Mouse (Mus musculus) forebrain, postnatal 0 days (tissue): ENCODE data around the gene Grin2d. TPM values are rescaled to one million over a fixed set of nuclear protein-coding genes. Genes with fewer than 3 reads are reported as not detected.
"Not testable (repeated sequence)": the region's sequence is repeated elsewhere in the genome, so short reads cannot be mapped to it uniquely, and the experiment has no call there.

ENCODE experiments used
- ATAC-seq: fragments of 200-750 bp; cut with Nextera tagmentation; 2 replicates; pipeline ENCODE4 v1.8.0; 2017; ENCODE audit warnings: mild to moderate bottlenecking, moderate library complexity
- DNase-seq: peaks from one replicate; pipeline ENCODE4 v3.0.0-alpha.2; 2015
- H3K27ac ChIP-seq: fragments of 300-500 bp; sonication (generic); 2 replicates; pipeline ENCODE4 v1.5.1; 2014; ENCODE audit warnings: low read depth, mild to moderate bottlenecking, antibody characterized with exemption, low read length, moderate library complexity, mixed read lengths
- H3K27me3 ChIP-seq: fragments of 300-500 bp; sonication (generic); 2 replicates; pipeline ENCODE4 v1.6.1; 2014; ENCODE audit warnings: mild to moderate bottlenecking, low read length, mixed read lengths; ENCODE audit not compliant: insufficient read depth
- H3K36me3 ChIP-seq: fragments of 300-500 bp; sonication (generic); 2 replicates; pipeline ENCODE4 v1.6.1; 2014; ENCODE audit warnings: mild to moderate bottlenecking, moderate library complexity; ENCODE audit not compliant: insufficient read depth
- H3K4me1 ChIP-seq: fragments of 300-500 bp; sonication (generic); 2 replicates; pipeline ENCODE4 v1.6.1; 2014; ENCODE audit warnings: antibody characterized with exemption; ENCODE audit not compliant: insufficient read depth
- H3K4me2 ChIP-seq: fragments of 300-500 bp; sonication (generic); 2 replicates; pipeline ENCODE4 v1.6.1; 2014; ENCODE audit warnings: low read depth, mild to moderate bottlenecking, moderate library complexity
- H3K4me3 ChIP-seq: fragments of 300-500 bp; sonication (generic); 2 replicates; pipeline ENCODE4 v1.5.1; 2014; ENCODE audit warnings: low read depth, low read length, mixed read lengths
- H3K9ac ChIP-seq: fragments of 300-500 bp; sonication (generic); 2 replicates; pipeline ENCODE4 v1.6.1; 2014; ENCODE audit warnings: mild to moderate bottlenecking
- H3K9me3 ChIP-seq: fragments of 300-500 bp; sonication (generic); 2 replicates; pipeline ENCODE4 v1.6.1; 2016; ENCODE audit warnings: low read length
- CTCF ChIP-seq: sonication (generic); IDR thresholded peaks from 2 replicates; pipeline ENCODE4 v1.5.1; 2016; ENCODE audit warnings: antibody characterized with exemption, control low read depth, low read depth
- WGBS: fragments of 180-500 bp; shearing (Covaris S2); extraction: QIAGEN DNeasy Blood & Tissue Kit; methylation state at CpG from one replicate; pipeline ENCODE4 v1.1.7; 2014; 5-methylcytosine and 5-hydroxymethylcytosine counted together
- polyA plus RNA-seq: library from polyadenylated mRNA; unstranded; fragments of >200 nt; fragmentation: Nextera tagmentation; extraction: Ambion mirVana; gene quantifications from 2 replicates; pipeline ENCODE4 v1.2.1, GENCODE M21; 2015
- total RNA-seq: library from RNA; depleted of rRNA; stranded (reverse); fragments of >200 nt; gene quantifications from 2 replicates; pipeline ENCODE4 v1.2.3, GENCODE M21; 2014

The Grin2d gene
- total and polyA plus RNA-seq, 2 experiments from 2014 or later, result 3.4 to 12.9 TPM

DNA sequence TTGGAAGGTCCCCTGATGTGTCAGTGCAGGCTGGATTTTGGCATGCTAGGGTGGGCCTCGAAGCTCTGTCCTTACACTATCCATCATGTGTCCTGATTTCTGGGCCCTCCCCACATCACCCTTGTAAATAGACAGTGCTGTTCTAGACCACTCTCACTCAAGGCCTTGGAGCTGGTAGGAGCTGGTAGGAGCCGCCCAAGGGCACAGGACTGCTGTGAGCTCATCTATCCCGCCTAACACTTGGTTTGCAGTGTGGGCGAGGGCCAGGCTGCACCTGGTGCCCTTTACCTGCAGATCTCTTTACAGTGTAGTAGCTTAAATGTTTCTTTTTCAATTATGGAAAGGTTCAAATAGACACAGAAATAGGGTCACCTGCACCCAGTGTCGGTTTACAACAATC is 36.8 kb upstream of the Grin2d start:
- Histone ChIP-seq H3K4me2 (no peak overlapping the region), H3K36me3 (peaks cover 10% of the 10 kb centered on the region; the same call in 1 of the 2 replicates), H3K4me1 (peaks cover 14% of the 10 kb centered on the region), H3K4me3 (no peak overlapping the region), H3K9ac (no peak overlapping the region), H3K27ac (no peak overlapping the region), H3K9me3 (no peaks in the 10 kb centered on the region), H3K27me3 (no peaks in the 10 kb centered on the region)
- WGBS, result 94% methylated on average over 5 of the region's 5 CpGs
- no peak for ATAC-seq
- DNase-seq, result no peak
- TF ChIP-seq CTCF, result no peak

DNA sequence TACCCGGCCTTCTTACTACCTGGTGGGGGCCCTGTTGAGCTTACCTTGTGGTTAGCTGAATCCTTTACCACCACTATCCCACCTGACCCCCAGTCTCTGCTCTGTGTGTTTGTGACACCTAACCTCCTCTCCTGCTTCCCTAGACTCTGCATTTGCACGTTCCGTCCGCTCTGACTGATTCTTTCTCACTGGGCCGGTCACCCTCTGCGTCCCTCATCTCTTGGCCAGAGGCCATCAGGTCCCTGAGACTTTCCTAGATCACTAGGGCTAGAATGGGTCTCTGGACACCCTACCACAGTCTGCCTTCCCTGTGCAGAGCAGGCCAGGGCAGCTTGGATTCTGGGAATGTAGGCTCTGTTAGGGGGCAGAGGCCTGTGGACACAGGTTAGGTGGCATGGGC is 35.9 kb upstream of the Grin2d start:
- no peak for TF ChIP-seq CTCF
- Histone ChIP-seq H3K27me3 (no peaks in the 10 kb centered on the region), H3K36me3 (peaks cover 19% of the 10 kb centered on the region; the same call in 1 of the 2 replicates), H3K4me2 (no peak overlapping the region), H3K4me3 (no peak overlapping the region), H3K27ac (no peak overlapping the region), H3K9ac (no peak overlapping the region), H3K9me3 (no peaks in the 10 kb centered on the region), H3K4me1 (peaks cover 14% of the 10 kb centered on the region)
- DNase-seq, result no peak
- ATAC-seq, result no peak
- WGBS, result 90% methylated on average over 6 of the region's 6 CpGs

DNA sequence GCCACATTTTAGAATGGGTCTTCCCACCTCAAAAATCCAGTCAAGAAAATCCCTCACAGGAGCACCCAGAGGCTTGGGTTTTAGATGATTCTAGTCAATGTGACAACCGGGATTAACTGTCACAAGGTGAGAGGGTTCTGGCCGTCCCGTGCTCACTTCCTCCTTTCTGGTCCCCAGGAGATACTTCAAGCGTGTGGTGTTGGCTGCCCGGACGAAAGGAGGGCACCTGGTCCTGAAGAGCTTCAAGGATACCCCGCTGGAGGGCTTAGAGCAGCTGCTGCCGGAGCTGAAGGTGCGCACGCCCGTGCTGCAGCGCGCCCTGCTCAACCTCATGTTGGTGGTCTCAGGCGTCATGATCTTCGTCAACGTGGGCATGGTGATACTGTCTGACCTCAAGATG is 31.0 kb upstream of the Grin2d start:
- Histone ChIP-seq H3K27ac (no peak overlapping the region), H3K9me3 (no peaks in the 10 kb centered on the region), H3K9ac (no peak overlapping the region), H3K27me3 (no peaks in the 10 kb centered on the region), H3K4me3 (no peak overlapping the region), H3K4me2 (no peak overlapping the region), H3K4me1 (no peaks in the 10 kb centered on the region), H3K36me3 (peaks cover 28% of the 10 kb centered on the region)
- WGBS, result 94% methylated on average over 16 of the region's 16 CpGs
- TF ChIP-seq CTCF, result no peak
- ATAC-seq (no peak), DNase-seq (no peak)

DNA sequence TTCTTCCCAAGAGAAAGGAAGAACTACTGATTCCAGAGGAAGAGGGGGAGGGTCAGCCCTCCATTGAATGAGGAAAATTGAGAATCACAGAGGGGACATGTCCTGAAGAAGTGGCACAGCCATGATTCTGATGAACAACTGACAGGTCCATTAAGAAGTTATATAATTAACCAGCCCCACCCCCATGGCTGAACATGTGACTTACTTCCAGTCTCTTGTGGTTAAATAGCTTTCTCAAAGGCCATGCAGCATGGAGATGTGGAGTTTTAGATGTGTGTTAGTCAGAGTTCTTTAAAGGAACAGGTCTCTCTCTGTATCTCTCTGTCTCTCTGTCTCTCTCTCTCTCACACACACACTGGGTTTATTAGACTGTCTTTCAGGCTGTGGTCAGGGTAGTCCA is 30.2 kb upstream of the Grin2d start:
- Histone ChIP-seq H3K4me3 (no peak overlapping the region), H3K9ac (no peak overlapping the region), H3K9me3 (no peaks in the 10 kb centered on the region), H3K4me1 (no peaks in the 10 kb centered on the region), H3K4me2 (no peak overlapping the region), H3K27ac (no peak overlapping the region), H3K27me3 (no peaks in the 10 kb centered on the region), H3K36me3 (peaks cover 21% of the 10 kb centered on the region)
- no peak for ATAC-seq
- DNase-seq, result no peak
- TF ChIP-seq CTCF, result no peak

DNA sequence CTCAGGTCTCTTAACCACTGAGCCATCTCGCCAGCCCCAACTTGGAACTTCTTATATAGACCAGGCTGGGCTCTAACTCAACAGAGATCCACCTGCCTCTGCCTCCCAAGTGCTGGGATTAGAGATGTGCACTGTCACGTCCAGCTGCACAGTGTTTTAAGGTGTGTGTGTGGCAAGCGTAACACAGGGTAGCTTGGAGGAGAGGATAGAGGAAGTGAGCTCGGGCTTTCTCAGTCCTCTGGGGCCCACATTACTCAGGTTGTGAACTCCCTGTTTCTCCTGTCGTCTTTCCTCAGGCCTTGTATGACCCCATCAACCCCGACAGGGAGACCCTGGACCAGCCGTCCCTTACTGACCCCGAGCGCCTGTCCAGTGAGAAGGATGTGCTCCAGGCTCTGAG is 28.4 kb upstream of the Grin2d start:
- Histone ChIP-seq H3K27me3 (no peaks in the 10 kb centered on the region), H3K9ac (no peak overlapping the region), H3K4me2 (no peak overlapping the region), H3K27ac (no peak overlapping the region), H3K9me3 (no peaks in the 10 kb centered on the region), H3K4me3 (no peak overlapping the region), H3K36me3 (peaks cover 21% of the 10 kb centered on the region), H3K4me1 (no peaks in the 10 kb centered on the region)
- no peak for TF ChIP-seq CTCF
- DNase-seq (no peak), ATAC-seq (no peak)
- 95% methylated on average over 9 of the region's 9 CpGs for WGBS

DNA sequence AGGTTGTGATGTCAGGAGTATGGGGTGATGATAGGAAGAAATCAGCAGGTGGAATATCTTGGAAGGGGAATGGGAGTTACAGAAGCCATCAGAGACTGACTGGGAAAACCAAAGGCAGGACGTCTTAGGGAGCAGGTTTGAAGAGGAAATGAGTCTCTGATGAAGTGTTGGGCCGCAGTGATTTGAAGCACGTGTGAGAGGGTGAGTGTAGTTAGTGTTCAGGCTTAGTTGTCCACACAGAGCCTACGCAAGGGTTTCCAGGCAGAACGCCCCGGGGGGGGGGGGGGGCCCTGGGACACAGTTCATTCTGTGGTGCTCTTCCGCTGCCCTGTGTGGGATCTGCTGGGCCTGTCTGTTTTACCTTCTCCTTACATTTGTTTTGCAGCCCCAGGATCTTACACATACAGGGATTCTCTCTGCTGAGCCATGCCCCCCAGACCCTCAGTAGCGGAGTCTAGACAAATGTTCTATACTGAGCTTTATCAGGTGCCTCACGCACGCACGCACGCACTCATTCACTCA is 24.4 kb upstream of the Grin2d start:
- TF ChIP-seq CTCF, result no peak
- H3K4me2 ChIP-seq, result no peak overlapping the region
- ATAC-seq (no peak), DNase-seq (no peak)
- H3K4me3 ChIP-seq, result no peak overlapping the region
- no peaks in the 10 kb centered on the region for H3K27me3 ChIP-seq
- 79% methylated on average over 12 of the region's 12 CpGs for WGBS
- H3K36me3 ChIP-seq, result 0 out of 2 replicates have a peak, but pooled peaks cover 3% of the 10 kb centered on the region
- H3K9me3 ChIP-seq, result no peaks in the 10 kb centered on the region
- H3K27ac ChIP-seq, result no peak overlapping the region
- H3K4me1 ChIP-seq, result no peaks in the 10 kb centered on the region
- no peak overlapping the region for H3K9ac ChIP-seq

DNA sequence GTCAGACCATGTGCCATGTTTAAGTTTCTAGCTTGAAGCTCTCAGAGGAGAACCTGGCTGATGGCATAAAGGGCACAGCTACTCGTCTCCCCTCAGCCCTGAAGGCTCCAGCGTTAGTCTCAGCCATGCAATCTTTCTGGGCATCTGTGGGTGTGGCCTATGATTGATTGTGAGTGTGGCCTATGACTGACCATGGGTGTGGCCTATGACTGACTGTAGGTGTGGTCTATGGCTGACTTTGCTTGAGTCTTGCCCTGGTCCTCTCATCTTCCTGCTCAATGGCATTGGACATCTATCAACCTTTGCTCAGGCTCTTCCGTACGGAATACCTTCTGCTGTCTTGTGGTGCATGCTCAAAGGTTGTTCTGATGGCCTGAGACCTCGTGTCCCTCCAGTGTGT is 23.4 kb upstream of the Grin2d start:
- Histone ChIP-seq H3K4me2 (no peak overlapping the region), H3K4me3 (no peak overlapping the region), H3K4me1 (no peaks in the 10 kb centered on the region), H3K27me3 (no peaks in the 10 kb centered on the region), H3K9me3 (no peaks in the 10 kb centered on the region), H3K27ac (no peak overlapping the region), H3K36me3 (no peaks in the 10 kb centered on the region), H3K9ac (no peak overlapping the region)
- DNase-seq (no peak), ATAC-seq (no peak)
- TF ChIP-seq CTCF, result no peak
- 55% methylated on average over 5 of the region's 5 CpGs for WGBS

DNA sequence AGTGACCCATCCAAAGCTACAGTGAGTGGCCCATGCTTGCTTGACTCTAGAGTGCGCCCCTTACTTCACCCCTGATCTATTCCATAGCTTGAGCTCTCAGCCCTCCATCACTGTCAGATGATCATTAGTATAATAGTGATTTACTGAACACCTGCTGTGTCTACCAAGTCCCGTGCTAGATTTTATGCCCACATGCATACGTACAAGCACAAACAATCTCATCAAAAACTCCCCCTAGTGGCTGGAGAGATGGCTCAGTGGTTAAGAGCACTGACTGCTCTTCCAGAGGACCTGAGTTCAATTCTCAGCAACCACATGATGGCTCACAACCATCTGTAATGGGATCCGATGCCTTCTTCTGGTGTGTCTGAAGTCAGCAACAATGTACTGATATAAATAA is 19.9 kb upstream of the Grin2d start:
- 48% methylated on average over 4 of the region's 4 CpGs for WGBS
- H3K36me3 ChIP-seq, H3K4me1 ChIP-seq, H3K9me3 ChIP-seq, H3K27me3 ChIP-seq, H3K27ac ChIP-seq, ATAC-seq, H3K9ac ChIP-seq: not testable (repeated sequence)
- TF ChIP-seq CTCF, result peak; percentile 49
- Histone ChIP-seq H3K4me3 (peak overlapping the region; percentile 55; the same call in 1 of the 2 replicates), H3K4me2 (peak overlapping the region; percentile 71; the same call in 1 of the 2 replicates)
- peak; percentile 32 for DNase-seq
